Mouse (Mus musculus) embryonic facial prominence, embryonic 11.5 days (tissue): ENCODE data around the gene Fam20b. TPM values are rescaled to one million over a fixed set of nuclear protein-coding genes. Genes with fewer than 3 reads are reported as not detected.
A peak's percentile ranks its signal among the peaks of the same experiment; 100 is the strongest.

Source experiments
- ATAC-seq: fragments of 200-750 bp; cut with Nextera tagmentation; replicated peaks from 2 replicates; pipeline ENCODE4 v1.8.0; 2017; ENCODE audit warnings: low read depth; ENCODE audit not compliant: insufficient number of reproducible peaks, low FRiP score, low TSS enrichment
- DNase-seq: peaks from one replicate; pipeline ENCODE4 v3.0.0-alpha.2; 2015; ENCODE audit warnings: low spot score
- H3K27ac ChIP-seq: fragments of 300-500 bp; sonication (generic); replicated peaks from 2 replicates; pipeline ENCODE4 v1.5.1; 2014; ENCODE audit warnings: mild to moderate bottlenecking, low read depth, low read length, control low read depth
- H3K27me3 ChIP-seq: fragments of 300-500 bp; sonication (generic); 2 replicates; pipeline ENCODE4 v1.6.1; 2014; ENCODE audit warnings: mild to moderate bottlenecking, low read length, moderate library complexity, mixed read lengths; ENCODE audit not compliant: control insufficient read depth, insufficient read depth
- H3K36me3 ChIP-seq: fragments of 300-500 bp; sonication (generic); replicated peaks from 2 replicates; pipeline ENCODE4 v1.6.1; 2014; ENCODE audit warnings: low read depth, mild to moderate bottlenecking, low read length, moderate library complexity, mixed read lengths; ENCODE audit not compliant: control insufficient read depth, insufficient read depth
- H3K4me1 ChIP-seq: fragments of 300-500 bp; sonication (generic); 2 replicates; pipeline ENCODE4 v1.6.1; 2014; ENCODE audit warnings: low read length, mixed read lengths; ENCODE audit not compliant: control insufficient read depth, insufficient read depth
- H3K4me2 ChIP-seq: fragments of 300-500 bp; sonication (generic); 2 replicates; pipeline ENCODE4 v1.6.1; 2014; ENCODE audit warnings: low read depth, mild to moderate bottlenecking, control low read depth, low read length, moderate library complexity
- H3K4me3 ChIP-seq: fragments of 300-500 bp; sonication (generic); 2 replicates; pipeline ENCODE4 v1.5.1; 2014; ENCODE audit warnings: low read depth, low read length, control low read depth
- H3K9ac ChIP-seq: fragments of 300-500 bp; sonication (generic); replicated peaks from 2 replicates; pipeline ENCODE4 v1.6.1; 2014; ENCODE audit warnings: mild to moderate bottlenecking, control low read depth, low read length
- H3K9me3 ChIP-seq: fragments of 300-500 bp; sonication (generic); replicated peaks from 2 replicates; pipeline ENCODE4 v1.6.1; 2016; ENCODE audit warnings: mild to moderate bottlenecking, low read length, inconsistent platforms, mixed read lengths; ENCODE audit not compliant: control insufficient read depth
- WGBS: fragments of 180-500 bp; shearing (Covaris S2); extraction: QIAGEN DNeasy Blood & Tissue Kit; methylation state at CpG from one replicate; pipeline ENCODE4 v1.1.7; 2014; 5-methylcytosine and 5-hydroxymethylcytosine counted together
- polyA plus RNA-seq: library from polyadenylated mRNA; unstranded; fragments of >200 nt; fragmentation: Nextera tagmentation; extraction: Ambion mirVana; gene quantifications from 2 replicates; pipeline ENCODE4 v1.2.1, GENCODE M21; 2014

The Fam20b gene
- polyA plus RNA-seq, 1 experiment from 2014 or later: 24.0 TPM

- Histone ChIP-seq H3K27me3 (no peaks in the 10 kb centered on the region), H3K27ac (no peak overlapping the region), H3K36me3 (no peaks in the 10 kb centered on the region), H3K9me3 (no peaks in the 10 kb centered on the region), H3K9ac (no peak overlapping the region; the same call in 1 of the 2 replicates), H3K4me1 (no peaks in the 10 kb centered on the region), H3K4me3 (no peak overlapping the region), H3K4me2 (no peak overlapping the region)
- WGBS: 54% methylated on average over 4 of the region's 4 CpGs
- ATAC-seq (no peak), DNase-seq (no peak)
These were observed 1.2 kb upstream of the Fam20b start for GRCm38 (mm10) chr1:156720046-156720445.

GRCm38 (mm10) chr1:156718286-156718949, 468 bp downstream of the Fam20b start:
- Histone ChIP-seq H3K27ac (peak overlapping the region; percentile 67), H3K27me3 (no peaks in the 10 kb centered on the region), H3K4me3 (peak overlapping the region; percentile 95), H3K9ac (peak overlapping the region; percentile 84), H3K36me3 (no peaks in the 10 kb centered on the region), H3K4me2 (peak overlapping the region; percentile 66), H3K4me1 (no peaks in the 10 kb centered on the region), H3K9me3 (no peaks in the 10 kb centered on the region)
- ATAC-seq (peak; percentile 89), DNase-seq (peak; percentile 75)
- WGBS: under 1% methylated on average over 48 of the region's 73 CpGs

- H3K9ac ChIP-seq: peak overlapping the region; percentile 84
- H3K4me3 ChIP-seq: peak overlapping the region; percentile 95
- no peak overlapping the region for H3K27ac ChIP-seq
- H3K4me2 ChIP-seq: peak overlapping the region; percentile 66
- no peaks in the 10 kb centered on the region for H3K27me3 ChIP-seq
- 16% methylated on average over 13 of the region's 13 CpGs for WGBS
- H3K36me3 ChIP-seq: no peaks in the 10 kb centered on the region
- no peaks in the 10 kb centered on the region for H3K4me1 ChIP-seq
- ATAC-seq (no peak), DNase-seq (no peak)
- no peaks in the 10 kb centered on the region for H3K9me3 ChIP-seq
These were observed 1.1 kb downstream of the Fam20b start for GRCm38 (mm10) chr1:156717751-156718285.

- WGBS: 87% methylated on average over 6 of the region's 6 CpGs
- no peak overlapping the region for H3K4me3 ChIP-seq
- no peak overlapping the region for H3K9ac ChIP-seq
- H3K4me2 ChIP-seq: no peak overlapping the region
- DNase-seq (no peak), ATAC-seq (no peak)
- H3K4me1 ChIP-seq: no peaks in the 10 kb centered on the region
- no peaks in the 10 kb centered on the region for H3K9me3 ChIP-seq
- no peaks in the 10 kb centered on the region for H3K36me3 ChIP-seq
- no peak overlapping the region for H3K27ac ChIP-seq
- H3K27me3 ChIP-seq: no peaks in the 10 kb centered on the region
These were observed 2.2 kb downstream of the Fam20b start for GRCm38 (mm10) chr1:156716681-156717080.

- WGBS: 72% methylated on average over 10 of the region's 10 CpGs
- ATAC-seq (no peak), DNase-seq (no peak)
- Histone ChIP-seq H3K27me3 (no peaks in the 10 kb centered on the region), H3K9ac (no peak overlapping the region), H3K36me3 (peaks cover under 1% of the 10 kb centered on the region; the same call in 1 of the 2 replicates), H3K4me3 (no peak overlapping the region), H3K4me1 (no peaks in the 10 kb centered on the region), H3K4me2 (no peak overlapping the region), H3K9me3 (no peaks in the 10 kb centered on the region), H3K27ac (no peak overlapping the region)
These were observed 8.3 kb downstream of the Fam20b start for GRCm38 (mm10) chr1:156710472-156711098.

- Histone ChIP-seq H3K27ac (no peak overlapping the region), H3K27me3 (no peaks in the 10 kb centered on the region), H3K4me1 (no peaks in the 10 kb centered on the region), H3K9ac (no peak overlapping the region), H3K4me3 (no peak overlapping the region), H3K9me3 (no peaks in the 10 kb centered on the region), H3K36me3 (peaks cover 2% of the 10 kb centered on the region; the same call in 1 of the 2 replicates), H3K4me2 (no peak overlapping the region)
- DNase-seq (no peak), ATAC-seq (no peak)
- 91% methylated on average over 3 of the region's 3 CpGs for WGBS
These were observed 10.2 kb downstream of the Fam20b start for GRCm38 (mm10) chr1:156708672-156709071.

- Histone ChIP-seq H3K4me1 (no peaks in the 10 kb centered on the region), H3K4me3 (no peak overlapping the region), H3K27me3 (no peaks in the 10 kb centered on the region), H3K27ac (no peak overlapping the region), H3K36me3 (peaks cover 2% of the 10 kb centered on the region; the same call in 1 of the 2 replicates), H3K9ac (no peak overlapping the region), H3K4me2 (no peak overlapping the region), H3K9me3 (no peaks in the 10 kb centered on the region)
- no peak for DNase-seq
- 75% methylated on average over 10 of the region's 10 CpGs for WGBS
- ATAC-seq: no peak
These were observed 13.1 kb downstream of the Fam20b start for GRCm38 (mm10) chr1:156705696-156706285.

- Histone ChIP-seq H3K4me1 (no peaks in the 10 kb centered on the region), H3K36me3 (peaks cover 2% of the 10 kb centered on the region), H3K9me3 (no peaks in the 10 kb centered on the region), H3K27me3 (no peaks in the 10 kb centered on the region), H3K27ac (no peak overlapping the region), H3K4me2 (no peak overlapping the region), H3K9ac (no peak overlapping the region), H3K4me3 (no peak overlapping the region)
- DNase-seq: no peak
- WGBS: 90% methylated on average over 4 of the region's 4 CpGs
- ATAC-seq: no peak
These were observed 15.4 kb downstream of the Fam20b start for GRCm38 (mm10) chr1:156703444-156703843.
